Mouse (Mus musculus) hindbrain, embryonic 15.5 days (tissue): Measurements from ENCODE around the gene Tmem37. TPM values are rescaled to one million over a fixed set of nuclear protein-coding genes. Genes with fewer than 3 reads are reported as not detected.

Experiments
- ATAC-seq: fragments of 200-750 bp; cut with Nextera tagmentation; 2 replicates; pipeline ENCODE4 v1.8.0; 2017; ENCODE audit warnings: low read depth, moderate number of reproducible peaks, moderate TSS enrichment; ENCODE audit not compliant: low FRiP score
- H3K27ac ChIP-seq: fragments of 300-500 bp; sonication (generic); replicated peaks from 2 replicates; pipeline ENCODE4 v1.5.1; 2015; ENCODE audit warnings: mild to moderate bottlenecking, inconsistent platforms
- H3K27me3 ChIP-seq: fragments of 300-500 bp; sonication (generic); 2 replicates; pipeline ENCODE4 v1.6.1; 2015; ENCODE audit warnings: control low read depth, inconsistent platforms
- H3K36me3 ChIP-seq: fragments of 300-500 bp; sonication (generic); 2 replicates; pipeline ENCODE4 v1.6.1; 2015; ENCODE audit warnings: control low read depth, inconsistent platforms
- H3K4me1 ChIP-seq: fragments of 300-500 bp; sonication (generic); replicated peaks from 2 replicates; pipeline ENCODE4 v1.6.1; 2015; ENCODE audit warnings: control low read depth, inconsistent platforms
- H3K4me2 ChIP-seq: fragments of 300-500 bp; sonication (generic); 2 replicates; pipeline ENCODE4 v1.6.1; 2015; ENCODE audit warnings: moderate library complexity, mild to moderate bottlenecking, inconsistent platforms
- H3K4me3 ChIP-seq: fragments of 300-500 bp; sonication (generic); 2 replicates; pipeline ENCODE4 v1.5.1; 2015; ENCODE audit warnings: mild to moderate bottlenecking, inconsistent platforms
- H3K9ac ChIP-seq: fragments of 300-500 bp; sonication (generic); 2 replicates; pipeline ENCODE4 v1.6.1; 2015; ENCODE audit warnings: inconsistent platforms
- H3K9me3 ChIP-seq: fragments of 300-500 bp; sonication (generic); 2 replicates; pipeline ENCODE4 v1.6.1; 2016; ENCODE audit warnings: control low read depth, inconsistent platforms
- WGBS: fragments of 180-500 bp; shearing (Covaris S2); methylation state at CpG from one replicate; pipeline ENCODE4 v1.1.7; 2015; 5-methylcytosine and 5-hydroxymethylcytosine counted together
- polyA plus RNA-seq: library from polyadenylated mRNA; unstranded; fragments of >200 nt; fragmentation: Nextera tagmentation; extraction: Ambion mirVana; gene quantifications from 2 replicates; pipeline ENCODE4 v1.2.1, GENCODE M21; 2015

Gene Tmem37
- polyA plus RNA-seq, 1 experiment from 2014 or later = 7.6 TPM

DNA sequence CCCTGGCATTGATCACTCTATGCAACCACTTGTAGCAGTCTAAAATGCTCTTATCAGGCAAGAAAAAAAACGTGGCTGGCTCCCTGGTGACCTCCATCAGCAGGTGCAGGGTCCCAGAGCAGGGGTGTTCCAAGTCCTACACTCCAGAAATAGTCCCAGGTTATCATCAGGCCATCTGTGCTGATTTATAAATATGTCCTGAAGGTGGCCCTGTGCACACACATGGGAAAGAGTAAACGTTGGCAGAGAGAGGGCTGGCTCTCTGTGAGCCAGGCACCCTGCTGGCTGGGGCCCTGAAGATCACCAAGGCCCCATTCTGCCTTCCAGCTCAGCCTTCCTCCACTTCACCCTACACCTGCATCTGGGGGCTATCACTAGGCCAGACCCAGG is 48.8 kb downstream of the Tmem37 start:
- no peak overlapping the region for H3K27ac ChIP-seq
- no peaks in the 10 kb centered on the region for H3K27me3 ChIP-seq
- H3K36me3 ChIP-seq = no peaks in the 10 kb centered on the region
- 26% methylated on average over 2 of the region's 2 CpGs for WGBS
- no peak overlapping the region for H3K4me2 ChIP-seq
- 0 out of 2 replicates have a peak, but pooled peaks cover 3% of the 10 kb centered on the region for H3K4me1 ChIP-seq
- no peaks in the 10 kb centered on the region for H3K9me3 ChIP-seq
- no peak overlapping the region for H3K9ac ChIP-seq
- no peak overlapping the region for H3K4me3 ChIP-seq
- ATAC-seq = no peak

DNA sequence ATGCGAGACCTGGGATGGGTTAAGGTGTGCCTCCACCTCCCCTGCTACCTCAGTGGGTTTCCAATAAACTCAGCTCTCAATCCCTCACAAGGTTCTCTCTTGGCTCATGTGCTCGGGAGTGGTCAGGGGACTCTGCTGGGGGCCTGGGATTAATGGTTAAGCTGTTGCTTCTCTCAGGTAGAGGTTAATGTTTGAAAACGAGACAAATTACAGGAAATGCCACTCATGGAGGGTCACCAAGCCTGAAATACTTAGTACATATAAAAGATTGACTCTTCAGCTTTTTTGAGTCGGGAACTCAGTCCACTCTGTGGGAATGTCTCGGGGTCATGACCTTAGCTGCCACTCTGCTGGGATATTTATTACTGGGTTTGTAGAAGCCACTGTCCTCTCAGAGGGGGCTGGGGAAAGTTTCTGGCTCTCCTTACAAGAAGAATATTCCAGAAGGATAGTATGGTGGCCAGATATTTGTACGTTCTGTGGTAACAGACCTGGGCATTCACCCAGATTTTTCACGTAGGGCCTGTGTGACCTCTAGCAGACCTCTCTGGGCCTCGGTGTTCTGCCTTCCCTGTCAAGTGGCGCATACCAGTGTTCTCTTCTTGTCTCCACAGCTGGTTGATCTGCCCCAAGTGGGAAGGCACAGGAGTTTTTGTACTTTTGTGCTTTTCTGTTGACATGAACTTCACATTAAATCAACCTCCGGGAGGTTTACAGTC is 49.4 kb downstream of the Tmem37 start:
- Histone ChIP-seq H3K4me3 (no peak overlapping the region), H3K4me2 (no peak overlapping the region), H3K27me3 (no peaks in the 10 kb centered on the region), H3K9ac (no peak overlapping the region), H3K9me3 (no peaks in the 10 kb centered on the region), H3K36me3 (no peaks in the 10 kb centered on the region), H3K27ac (no peak overlapping the region), H3K4me1 (0 out of 2 replicates have a peak, but pooled peaks cover 3% of the 10 kb centered on the region)
- 66% methylated on average over 10 of the region's 10 CpGs for WGBS
- no peak for ATAC-seq

GRCm38 (mm10) chr1:120021951-120022350 is 51.9 kb downstream of the Tmem37 start:
- Histone ChIP-seq H3K27ac (no peak overlapping the region), H3K4me2 (no peak overlapping the region), H3K9ac (no peak overlapping the region), H3K9me3 (no peaks in the 10 kb centered on the region), H3K36me3 (no peaks in the 10 kb centered on the region), H3K4me3 (no peak overlapping the region), H3K4me1 (no peaks in the 10 kb centered on the region), H3K27me3 (no peaks in the 10 kb centered on the region)
- WGBS = 89% methylated on average over 17 of the region's 17 CpGs
- no peak for ATAC-seq

DNA sequence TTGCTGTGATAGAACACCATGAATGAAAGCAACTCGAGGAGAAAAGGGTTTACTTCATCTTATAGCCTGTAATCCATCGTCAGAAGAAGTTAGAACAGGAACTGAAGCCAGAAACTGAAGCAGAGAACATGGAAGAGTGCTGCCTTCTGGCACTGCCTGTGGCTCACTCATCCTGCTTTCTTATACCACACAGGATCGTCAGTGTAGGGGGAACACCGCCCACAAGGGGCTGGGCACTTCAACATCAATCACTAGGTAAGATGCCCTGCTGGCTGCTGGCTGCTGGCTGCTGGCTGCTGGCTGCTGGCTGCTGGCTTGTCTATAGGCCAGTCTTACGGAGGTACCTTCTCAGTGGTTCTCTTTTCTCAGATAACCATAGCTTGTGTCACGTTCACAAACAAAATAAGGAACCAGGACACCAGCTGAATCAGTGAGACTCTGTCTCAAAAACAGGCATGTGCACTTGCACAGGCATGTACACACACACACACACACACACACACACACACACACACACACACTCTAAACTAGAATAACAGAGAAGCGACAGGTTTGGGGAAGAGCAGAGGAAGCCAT is 53.5 kb downstream of the Tmem37 start:
- H3K27ac ChIP-seq = no peak overlapping the region
- ATAC-seq = no peak
- no peaks in the 10 kb centered on the region for H3K36me3 ChIP-seq
- no peak overlapping the region for H3K4me3 ChIP-seq
- 72% methylated on average over 7 of the region's 7 CpGs for WGBS
- H3K4me1 ChIP-seq = no peaks in the 10 kb centered on the region
- H3K9me3 ChIP-seq = no peaks in the 10 kb centered on the region
- H3K9ac ChIP-seq = no peak overlapping the region
- H3K4me2 ChIP-seq = no peak overlapping the region
- H3K27me3 ChIP-seq = no peaks in the 10 kb centered on the region

DNA sequence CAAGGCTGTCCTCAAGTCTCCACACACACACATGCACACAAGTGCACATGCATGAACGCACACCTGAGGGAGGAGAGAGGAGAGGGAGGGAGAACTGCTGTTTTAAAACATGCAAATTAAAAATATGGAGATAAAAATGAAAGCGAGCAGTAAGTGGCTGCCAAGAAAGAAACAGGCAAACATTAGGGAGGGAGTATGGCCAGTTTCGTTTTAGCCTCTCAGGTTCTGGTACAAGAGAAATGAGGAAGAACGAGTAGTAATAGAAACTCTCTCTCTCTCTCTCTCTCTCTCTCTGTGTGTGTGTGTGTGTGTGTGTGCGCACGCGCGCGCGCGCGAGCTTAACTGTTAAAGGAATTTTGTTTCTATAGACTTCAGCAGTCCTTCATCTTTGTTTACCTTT is 54.4 kb downstream of the Tmem37 start:
- Histone ChIP-seq H3K4me3 (no peak overlapping the region), H3K4me2 (no peak overlapping the region), H3K27ac (no peak overlapping the region), H3K9me3 (no peaks in the 10 kb centered on the region), H3K27me3 (no peaks in the 10 kb centered on the region), H3K36me3 (no peaks in the 10 kb centered on the region), H3K9ac (no peak overlapping the region), H3K4me1 (no peaks in the 10 kb centered on the region)
- WGBS = 92% methylated on average over 12 of the region's 12 CpGs
- no peak for ATAC-seq

- WGBS = 67% methylated on average over 3 of the region's 3 CpGs
- H3K27me3 ChIP-seq = no peaks in the 10 kb centered on the region
- no peak overlapping the region for H3K4me2 ChIP-seq
- no peak for ATAC-seq
- no peaks in the 10 kb centered on the region for H3K36me3 ChIP-seq
- no peak overlapping the region for H3K9ac ChIP-seq
- no peak overlapping the region for H3K4me3 ChIP-seq
- no peaks in the 10 kb centered on the region for H3K9me3 ChIP-seq
- H3K27ac ChIP-seq = no peak overlapping the region
- no peaks in the 10 kb centered on the region for H3K4me1 ChIP-seq
These were observed 55.0 kb downstream of the Tmem37 start for GRCm38 (mm10) chr1:120018900-120019299.

Other genes starting within 250 kb of the Tmem37 start
- gene Ptpn4, start 236.5 kb downstream of the Tmem37 start, polyA plus RNA-seq = 10.0 and 10.9 TPM in 2 replicates
- 7.6 and 8.5 TPM in 2 replicates for gene Tmem177, start 160.9 kb downstream of the Tmem37 start, polyA plus RNA-seq
- gene Cfap221, start 76.8 kb downstream of the Tmem37 start, polyA plus RNA-seq = 0.35 and 0.40 TPM in 2 replicates
- 0.41 and 0.82 TPM in 2 replicates for gene Sctr, start 67.2 kb downstream of the Tmem37 start, polyA plus RNA-seq
- 1,624 and 1,630 TPM in 2 replicates for gene Dbi, start 47.0 kb upstream of the Tmem37 start, polyA plus RNA-seq
- 13.5 and 15.3 TPM in 2 replicates for gene 3110009E18Rik, start 47.1 kb upstream of the Tmem37 start, polyA plus RNA-seq
- 3.5 and 4.4 TPM in 2 replicates for gene Steap3, start 198.6 kb upstream of the Tmem37 start, polyA plus RNA-seq